Mouse (Mus musculus): ENCODE data around the gene Plscr5. TPM values are rescaled to one million over a fixed set of nuclear protein-coding genes. Genes with fewer than 3 reads are reported as not detected.

The Plscr5 gene
- polyA plus RNA-seq, 2 experiments, result not detected

DNA sequence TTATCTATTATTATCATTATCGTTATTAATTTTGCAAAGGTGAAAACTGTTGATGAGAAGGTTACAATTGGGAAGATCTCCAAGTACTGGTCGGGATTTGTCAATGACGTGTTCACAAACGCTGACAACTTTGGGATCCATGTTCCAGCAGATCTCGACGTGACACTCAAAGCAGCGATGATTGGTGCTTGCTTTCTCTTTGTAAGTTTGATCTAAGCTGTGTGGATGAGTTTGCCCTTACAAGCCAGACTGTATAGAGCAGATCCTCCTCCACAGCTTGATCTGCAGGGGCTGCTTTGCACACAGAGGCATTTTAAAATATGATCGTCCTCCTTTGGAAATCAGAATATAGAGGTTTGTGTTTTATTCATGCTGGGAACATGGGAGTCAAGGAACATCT is 15.0 kb downstream of the Plscr5 start:
- Histone ChIP-seq H3K4me1 (ENCODE audit: control insufficient read depth, insufficient read depth, low read length) (no peaks in the 10 kb centered on the region), H3K4me3 (replicated peaks; ENCODE audit: low read length) (no peak overlapping the region), H3K27me3 (ENCODE audit: control insufficient read depth, insufficient read depth, low read length) (no peaks in the 10 kb centered on the region), H3K9me3 (ENCODE audit: control insufficient read depth, low read length) (no peaks in the 10 kb centered on the region), H3K27ac (replicated peaks; ENCODE audit: low read depth, low read length) (no peak overlapping the region), H3K9ac (ENCODE audit: low read depth, low read length, severe bottlenecking) (no peak overlapping the region), H3K4me2 (replicated peaks; ENCODE audit: low read depth, low read length, severe bottlenecking) (no peak overlapping the region), H3K36me3 (ENCODE audit: control insufficient read depth, insufficient read depth, low read length) (no peaks in the 10 kb centered on the region)
- 84% methylated on average over 8 of the region's 8 CpGs for WGBS
- DNase-seq (ENCODE audit: low spot score) (no peak), ATAC-seq (ENCODE audit: low FRiP score, low read depth) (no peak)
- TF ChIP-seq POLR2A (IDR thresholded peaks at IDR 0.05; ENCODE audit: borderline replicate concordance, extremely low read depth, insufficient read depth, insufficient read length), result no peak

- H3K9me3 ChIP-seq (ENCODE audit: control insufficient read depth, low read length), result no peaks in the 10 kb centered on the region
- no peak overlapping the region for H3K4me2 ChIP-seq (replicated peaks; ENCODE audit: low read depth, low read length, severe bottlenecking)
- 70% methylated on average over 3 of the region's 3 CpGs for WGBS
- H3K27me3 ChIP-seq (ENCODE audit: control insufficient read depth, insufficient read depth, low read length), result no peaks in the 10 kb centered on the region
- ATAC-seq (ENCODE audit: low FRiP score, low read depth) (no peak), DNase-seq (ENCODE audit: low spot score) (no peak)
- no peak for TF ChIP-seq POLR2A (IDR thresholded peaks at IDR 0.05; ENCODE audit: borderline replicate concordance, extremely low read depth, insufficient read depth, insufficient read length)
- no peak overlapping the region for H3K4me3 ChIP-seq (replicated peaks; ENCODE audit: low read length)
- H3K9ac ChIP-seq (ENCODE audit: low read depth, low read length, severe bottlenecking), result no peak overlapping the region
- H3K36me3 ChIP-seq (ENCODE audit: control insufficient read depth, insufficient read depth, low read length), result no peaks in the 10 kb centered on the region
- H3K27ac ChIP-seq (replicated peaks; ENCODE audit: low read depth, low read length), result no peak overlapping the region
- H3K4me1 ChIP-seq (ENCODE audit: control insufficient read depth, insufficient read depth, low read length), result no peaks in the 10 kb centered on the region
Observed at GRCm38 (mm10) chr9:92209850-92210249, 17.1 kb downstream of the Plscr5 start.

- H3K4me2 ChIP-seq (replicated peaks; ENCODE audit: low read depth, low read length, severe bottlenecking), result no peak overlapping the region
- H3K36me3 ChIP-seq (ENCODE audit: control insufficient read depth, insufficient read depth, low read length), result no peaks in the 10 kb centered on the region
- H3K9ac ChIP-seq (ENCODE audit: low read depth, low read length, severe bottlenecking), result no peak overlapping the region
- H3K4me1 ChIP-seq (ENCODE audit: control insufficient read depth, insufficient read depth, low read length), result no peaks in the 10 kb centered on the region
- no peak for TF ChIP-seq POLR2A (IDR thresholded peaks at IDR 0.05; ENCODE audit: borderline replicate concordance, extremely low read depth, insufficient read depth, insufficient read length)
- no peak overlapping the region for H3K4me3 ChIP-seq (replicated peaks; ENCODE audit: low read length)
- no peak for DNase-seq (ENCODE audit: low spot score)
- WGBS, result 79% methylated on average over 7 of the region's 7 CpGs
- H3K9me3 ChIP-seq (ENCODE audit: control insufficient read depth, low read length), result no peaks in the 10 kb centered on the region
- no peak overlapping the region for H3K27ac ChIP-seq (replicated peaks; ENCODE audit: low read depth, low read length)
- ATAC-seq (ENCODE audit: low FRiP score, low read depth), result no peak
- no peaks in the 10 kb centered on the region for H3K27me3 ChIP-seq (ENCODE audit: control insufficient read depth, insufficient read depth, low read length)
Observed at GRCm38 (mm10) chr9:92210386-92210967, 17.7 kb downstream of the Plscr5 start.

DNA sequence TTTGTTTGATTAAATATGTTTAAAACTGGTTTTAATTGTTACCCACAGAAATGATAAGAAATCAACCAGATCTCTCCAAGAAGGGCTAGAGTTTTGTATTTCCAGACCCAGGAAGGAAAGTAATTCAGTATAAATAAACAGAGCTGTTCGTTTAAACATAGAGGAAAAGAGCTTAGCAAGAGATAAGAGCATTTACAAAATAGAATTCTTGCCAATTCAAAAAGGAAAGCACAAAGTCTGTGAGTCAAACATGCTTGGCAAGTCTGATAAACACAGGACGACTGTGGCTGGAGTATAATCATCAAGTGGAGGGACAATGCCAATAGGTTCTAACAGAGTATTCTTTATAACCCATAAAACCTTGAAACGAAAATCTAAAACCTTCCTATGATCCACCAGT is 18.3 kb downstream of the Plscr5 start:
- Histone ChIP-seq H3K4me1 (ENCODE audit: control insufficient read depth, insufficient read depth, low read length) (no peaks in the 10 kb centered on the region), H3K9me3 (ENCODE audit: control insufficient read depth, low read length) (no peaks in the 10 kb centered on the region), H3K9ac (ENCODE audit: low read depth, low read length, severe bottlenecking) (no peak overlapping the region), H3K27ac (replicated peaks; ENCODE audit: low read depth, low read length) (no peak overlapping the region), H3K36me3 (ENCODE audit: control insufficient read depth, insufficient read depth, low read length) (no peaks in the 10 kb centered on the region), H3K4me2 (replicated peaks; ENCODE audit: low read depth, low read length, severe bottlenecking) (no peak overlapping the region), H3K4me3 (replicated peaks; ENCODE audit: low read length) (no peak overlapping the region), H3K27me3 (ENCODE audit: control insufficient read depth, insufficient read depth, low read length) (no peaks in the 10 kb centered on the region)
- WGBS, result 69% methylated on average over 3 of the region's 3 CpGs
- no peak for TF ChIP-seq POLR2A (IDR thresholded peaks at IDR 0.05; ENCODE audit: borderline replicate concordance, extremely low read depth, insufficient read depth, insufficient read length)
- DNase-seq (ENCODE audit: low spot score) (no peak), ATAC-seq (ENCODE audit: low FRiP score, low read depth) (no peak)

DNA sequence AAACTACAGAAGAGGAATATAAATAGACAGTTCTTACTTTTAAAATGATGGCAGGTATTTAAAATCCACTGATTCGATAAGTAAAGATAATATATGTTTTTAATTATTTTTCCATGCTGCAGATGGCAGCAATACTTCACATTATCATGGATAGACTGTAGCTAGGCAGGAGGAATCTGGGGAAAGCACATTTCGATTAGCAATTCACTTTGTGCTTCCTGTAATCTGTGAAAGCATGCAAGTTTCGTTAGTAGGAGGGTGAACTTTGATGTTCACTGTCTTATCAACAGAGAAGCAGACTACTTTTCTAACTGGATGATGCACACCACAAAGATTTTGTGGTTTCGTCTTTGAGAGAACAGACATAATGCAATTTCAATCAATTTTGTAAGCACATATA is 24.7 kb downstream of the Plscr5 start:
- H3K4me2 ChIP-seq (replicated peaks; ENCODE audit: low read depth, low read length, severe bottlenecking), result no peak overlapping the region
- no peak overlapping the region for H3K9ac ChIP-seq (ENCODE audit: low read depth, low read length, severe bottlenecking)
- H3K36me3 ChIP-seq (ENCODE audit: control insufficient read depth, insufficient read depth, low read length), result no peaks in the 10 kb centered on the region
- no peaks in the 10 kb centered on the region for H3K27me3 ChIP-seq (ENCODE audit: control insufficient read depth, insufficient read depth, low read length)
- no peaks in the 10 kb centered on the region for H3K4me1 ChIP-seq (ENCODE audit: control insufficient read depth, insufficient read depth, low read length)
- ATAC-seq (ENCODE audit: low FRiP score, low read depth) (no peak), DNase-seq (ENCODE audit: low spot score) (peak; percentile 23)
- no peak overlapping the region for H3K4me3 ChIP-seq (replicated peaks; ENCODE audit: low read length)
- H3K9me3 ChIP-seq (ENCODE audit: control insufficient read depth, low read length), result no peaks in the 10 kb centered on the region
- no peak for TF ChIP-seq POLR2A (IDR thresholded peaks at IDR 0.05; ENCODE audit: borderline replicate concordance, extremely low read depth, insufficient read depth, insufficient read length)
- H3K27ac ChIP-seq (replicated peaks; ENCODE audit: low read depth, low read length), result no peak overlapping the region
- 76% methylated on average over 4 of the region's 4 CpGs for WGBS

DNA sequence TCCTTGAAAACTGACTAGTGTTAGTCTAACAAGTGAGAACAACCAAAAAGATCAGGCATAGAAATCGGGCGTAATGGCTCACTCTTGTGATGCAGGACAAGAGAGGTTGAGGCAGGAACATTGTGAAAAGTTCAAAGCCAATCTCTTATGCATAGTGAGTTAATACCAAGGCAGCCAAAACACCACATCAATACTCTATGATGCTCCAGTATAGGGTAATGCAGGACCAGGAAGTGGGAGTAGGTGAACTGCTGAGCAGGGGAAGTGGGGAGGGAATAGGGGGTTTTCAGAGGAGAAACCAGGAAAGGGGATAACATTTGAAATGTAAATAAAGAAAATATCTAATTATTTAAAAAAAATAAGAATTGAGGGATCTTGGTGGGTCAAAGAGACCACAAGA is 25.2 kb downstream of the Plscr5 start:
- Histone ChIP-seq H3K27ac (replicated peaks; ENCODE audit: low read depth, low read length) (no peak overlapping the region), H3K27me3 (ENCODE audit: control insufficient read depth, insufficient read depth, low read length) (no peaks in the 10 kb centered on the region), H3K4me2 (replicated peaks; ENCODE audit: low read depth, low read length, severe bottlenecking) (no peak overlapping the region), H3K36me3 (ENCODE audit: control insufficient read depth, insufficient read depth, low read length) (no peaks in the 10 kb centered on the region), H3K9ac (ENCODE audit: low read depth, low read length, severe bottlenecking) (no peak overlapping the region), H3K4me1 (ENCODE audit: control insufficient read depth, insufficient read depth, low read length) (no peaks in the 10 kb centered on the region), H3K4me3 (replicated peaks; ENCODE audit: low read length) (no peak overlapping the region), H3K9me3 (ENCODE audit: control insufficient read depth, low read length) (no peaks in the 10 kb centered on the region)
- TF ChIP-seq POLR2A (IDR thresholded peaks at IDR 0.05; ENCODE audit: borderline replicate concordance, extremely low read depth, insufficient read depth, insufficient read length), result no peak
- 96% methylated on average over 2 of the region's 2 CpGs for WGBS
- no peak for ATAC-seq (ENCODE audit: low FRiP score, low read depth)
- no peak for DNase-seq (ENCODE audit: low spot score)
